Mouse (Mus musculus) lung, adult 2 months (tissue): ENCODE data around the gene Ino80b.

Experiments used
- CTCF ChIP-seq: fragments of 200-500 bp; IDR thresholded peaks from 2 replicates; pipeline ENCODE4 v1.5.1; 2011; ENCODE audit warnings: mild to moderate bottlenecking, low read length, control low read depth; ENCODE audit not compliant: insufficient read depth
- POLR2A ChIP-seq: fragments of 200-500 bp; IDR thresholded peaks from 2 replicates; pipeline ENCODE4 v1.6.1; 2011; ENCODE audit warnings: low read depth, mild to moderate bottlenecking, control low read depth, low read length, borderline replicate concordance; ENCODE audit errors: extremely low read depth

GRCm38 (mm10) chr6:83161921-83162641 is 36.9 kb upstream of the Ino80b start:
- TF ChIP-seq CTCF (no peak), POLR2A (no peak)
